Mouse (Mus musculus) liver, embryonic 16.5 days (tissue): ENCODE measurements around the gene Retsat. TPM values are rescaled to one million over a fixed set of nuclear protein-coding genes. Genes with fewer than 3 reads are reported as not detected.

Experiments
- ATAC-seq: fragments of 200-750 bp; cut with Nextera tagmentation; 2 replicates; pipeline ENCODE4 v1.8.0; 2017; ENCODE audit warnings: low read depth, mild to moderate bottlenecking, moderate number of reproducible peaks, moderate library complexity
- H3K27ac ChIP-seq: fragments of 300-500 bp; sonication (generic); 2 replicates; pipeline ENCODE4 v1.5.1; 2014; ENCODE audit warnings: mild to moderate bottlenecking, low read length
- H3K27me3 ChIP-seq: fragments of 300-500 bp; sonication (generic); 2 replicates; pipeline ENCODE4 v1.6.1; 2014; ENCODE audit warnings: low read depth, low read length, mixed read lengths; ENCODE audit not compliant: control insufficient read depth, insufficient read depth
- H3K36me3 ChIP-seq: fragments of 300-500 bp; sonication (generic); 2 replicates; pipeline ENCODE4 v1.6.1; 2014; ENCODE audit warnings: mild to moderate bottlenecking; ENCODE audit not compliant: control insufficient read depth, insufficient read depth
- H3K4me1 ChIP-seq: fragments of 300-500 bp; sonication (generic); 2 replicates; pipeline ENCODE4 v1.6.1; 2014; ENCODE audit warnings: low read depth, low read length, mixed read lengths; ENCODE audit not compliant: control insufficient read depth
- H3K4me2 ChIP-seq: fragments of 300-500 bp; sonication (generic); 2 replicates; pipeline ENCODE4 v1.6.1; 2014; ENCODE audit warnings: low read depth, low read length, mixed read lengths
- H3K4me3 ChIP-seq: fragments of 300-500 bp; sonication (generic); 2 replicates; pipeline ENCODE4 v1.5.1; 2014; ENCODE audit warnings: low read depth, mild to moderate bottlenecking, low read length
- H3K9ac ChIP-seq: fragments of 300-500 bp; sonication (generic); 2 replicates; pipeline ENCODE4 v1.6.1; 2014; ENCODE audit warnings: low read depth, low read length
- H3K9me3 ChIP-seq: fragments of 300-500 bp; sonication (generic); replicated peaks from 2 replicates; pipeline ENCODE4 v1.6.1; 2016; ENCODE audit warnings: low read length; ENCODE audit not compliant: control insufficient read depth
- WGBS: fragments of 180-500 bp; shearing (Covaris S2); extraction: QIAGEN DNeasy Blood & Tissue Kit; methylation state at CpG from one replicate; pipeline ENCODE4 v1.1.7; 2014; ENCODE audit not compliant: insufficient replicate concordance; 5-methylcytosine and 5-hydroxymethylcytosine counted together
- polyA plus RNA-seq: library from polyadenylated mRNA; unstranded; fragments of >200 nt; fragmentation: Nextera tagmentation; extraction: Ambion mirVana; gene quantifications from 2 replicates; pipeline ENCODE4 v1.2.1, GENCODE M21; 2015

Gene Retsat
- polyA plus RNA-seq, 1 experiment from 2014 or later: 21.5 TPM

DNA sequence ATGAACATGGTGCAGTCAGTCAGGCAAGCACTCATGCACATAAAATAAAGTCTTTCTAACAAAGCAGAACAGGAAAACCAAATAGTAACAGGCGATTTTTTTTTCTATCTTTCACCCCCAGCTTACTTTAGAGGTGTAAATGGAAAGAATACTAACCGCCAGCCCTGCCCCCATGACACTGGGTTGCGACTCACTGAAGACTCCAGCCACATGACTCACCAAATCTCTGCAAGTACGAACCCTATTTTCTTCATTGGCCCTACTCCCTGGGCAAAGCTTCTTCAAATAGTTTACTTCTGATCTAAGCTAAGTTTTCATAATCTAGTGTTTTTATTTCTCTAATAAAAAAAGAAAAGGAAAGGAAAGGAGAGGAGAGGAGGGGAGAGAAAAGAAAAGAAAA is 46.3 kb downstream of the Retsat start:
- Histone ChIP-seq H3K4me1 (no peaks in the 10 kb centered on the region), H3K4me2 (no peak overlapping the region), H3K36me3 (no peaks in the 10 kb centered on the region), H3K27me3 (no peaks in the 10 kb centered on the region), H3K27ac (no peak overlapping the region), H3K9me3 (no peaks in the 10 kb centered on the region), H3K9ac (no peak overlapping the region), H3K4me3 (no peak overlapping the region)
- WGBS: 38% methylated on average over 4 of the region's 4 CpGs
- no peak for ATAC-seq

DNA sequence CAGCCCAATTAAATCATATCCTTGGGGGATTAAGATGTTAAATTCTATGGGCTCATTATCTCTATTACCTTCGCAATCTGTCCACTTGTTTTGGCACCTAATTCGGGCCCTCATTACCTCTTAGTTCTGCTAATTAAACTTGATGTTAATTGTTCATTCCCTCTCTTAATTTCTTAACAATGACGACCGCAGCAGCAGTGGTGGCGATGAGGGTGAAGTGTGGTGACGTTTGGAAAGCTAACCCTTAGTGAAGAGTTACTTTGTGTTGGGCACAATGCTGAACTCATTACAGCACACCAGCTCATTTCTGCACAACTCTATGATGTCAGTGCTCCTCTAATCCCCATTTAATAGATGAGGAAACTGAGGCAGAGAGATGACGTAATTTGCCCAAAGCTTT is 47.1 kb downstream of the Retsat start:
- no peak overlapping the region for H3K4me2 ChIP-seq
- no peaks in the 10 kb centered on the region for H3K4me1 ChIP-seq
- no peak overlapping the region for H3K4me3 ChIP-seq
- H3K9ac ChIP-seq: no peak overlapping the region
- ATAC-seq: no peak
- H3K9me3 ChIP-seq: no peaks in the 10 kb centered on the region
- WGBS: 69% methylated on average over 7 of the region's 7 CpGs
- no peak overlapping the region for H3K27ac ChIP-seq
- H3K27me3 ChIP-seq: no peaks in the 10 kb centered on the region
- no peaks in the 10 kb centered on the region for H3K36me3 ChIP-seq

DNA sequence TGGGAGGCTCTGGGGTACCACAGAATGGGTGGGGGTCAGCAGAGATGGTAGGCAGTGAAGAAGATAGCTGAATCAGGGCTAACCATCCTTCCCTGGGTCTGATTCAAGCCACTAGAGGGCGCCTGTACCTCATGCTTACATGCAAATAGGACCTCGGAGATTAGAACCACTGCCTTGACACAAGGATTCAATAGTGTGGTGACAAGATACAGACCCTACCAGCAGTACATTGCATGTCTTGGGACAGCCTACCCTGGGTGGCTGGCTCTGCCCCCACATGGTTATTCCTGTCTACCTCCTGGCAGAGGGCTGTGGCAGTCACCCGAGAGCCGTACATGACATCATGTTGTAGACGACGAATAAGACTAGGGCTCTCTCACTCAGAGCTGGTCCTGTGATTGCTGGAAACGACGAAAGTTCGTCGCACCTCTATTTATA is 49.1 kb downstream of the Retsat start:
- no peak overlapping the region for H3K9ac ChIP-seq
- H3K4me2 ChIP-seq: no peak overlapping the region
- WGBS: 56% methylated on average over 10 of the region's 10 CpGs
- H3K36me3 ChIP-seq: no peaks in the 10 kb centered on the region
- H3K27ac ChIP-seq: no peak overlapping the region
- no peaks in the 10 kb centered on the region for H3K27me3 ChIP-seq
- H3K4me1 ChIP-seq: no peaks in the 10 kb centered on the region
- H3K4me3 ChIP-seq: no peak overlapping the region
- no peaks in the 10 kb centered on the region for H3K9me3 ChIP-seq
- no peak for ATAC-seq

DNA sequence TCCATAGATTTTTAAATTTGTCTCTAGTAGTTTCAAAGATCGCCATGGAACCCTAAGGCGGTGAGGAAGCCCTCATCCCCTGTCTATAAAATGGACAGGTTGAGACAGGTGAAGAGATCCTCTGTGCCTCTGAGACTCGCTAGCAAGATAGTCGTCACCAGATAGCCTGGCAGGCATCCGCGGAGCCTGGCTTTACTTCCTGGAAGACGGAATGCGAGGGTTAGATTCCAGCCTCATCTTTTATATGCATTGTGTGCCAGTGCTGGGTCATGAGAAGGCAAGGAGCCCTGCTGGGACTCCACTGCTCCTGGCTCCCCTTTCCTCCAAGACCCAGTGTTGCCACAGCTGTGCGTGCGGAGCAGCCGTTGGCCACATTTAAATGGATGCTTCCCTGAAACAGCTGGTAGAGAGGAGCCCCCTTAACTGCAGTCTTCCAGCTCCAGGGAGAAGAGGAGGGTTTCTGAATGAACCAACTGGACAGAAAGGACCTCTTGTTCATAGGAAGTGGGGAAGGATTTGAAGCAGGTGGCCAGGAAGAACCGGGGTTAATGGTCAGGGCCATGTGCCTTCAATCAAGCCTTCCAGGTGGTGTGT is 49.8 kb downstream of the Retsat start:
- no peak overlapping the region for H3K4me2 ChIP-seq
- 71% methylated on average over 12 of the region's 12 CpGs for WGBS
- no peak for ATAC-seq
- H3K9ac ChIP-seq: no peak overlapping the region
- H3K36me3 ChIP-seq: no peaks in the 10 kb centered on the region
- no peaks in the 10 kb centered on the region for H3K9me3 ChIP-seq
- H3K4me1 ChIP-seq: no peaks in the 10 kb centered on the region
- no peak overlapping the region for H3K27ac ChIP-seq
- no peak overlapping the region for H3K4me3 ChIP-seq
- no peaks in the 10 kb centered on the region for H3K27me3 ChIP-seq

DNA sequence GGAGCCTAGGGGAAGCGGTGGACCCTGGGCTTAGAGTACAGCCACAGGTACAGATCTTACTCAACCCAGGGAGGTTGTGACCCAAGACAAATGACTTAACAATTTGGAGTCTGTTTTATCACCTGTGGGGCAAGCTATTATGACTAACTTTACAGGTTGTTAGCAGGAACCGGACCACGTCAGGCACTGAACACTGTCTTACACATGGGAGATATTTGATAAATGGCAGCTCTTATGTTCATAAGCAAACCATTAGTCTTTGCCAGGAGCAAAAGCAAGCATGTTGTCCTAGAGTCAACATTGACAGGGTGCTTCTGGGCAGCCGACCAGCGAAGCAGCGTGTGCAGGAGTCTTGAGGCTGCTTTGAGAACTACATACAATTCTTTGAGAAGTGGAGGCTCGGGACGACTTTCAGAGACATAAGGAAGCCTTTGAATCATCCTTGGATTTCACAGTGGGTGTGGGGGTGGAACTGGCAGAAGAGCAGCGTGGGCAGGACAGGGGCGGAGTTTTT is 52.1 kb downstream of the Retsat start:
- Histone ChIP-seq H3K4me2 (no peak overlapping the region), H3K4me3 (no peak overlapping the region), H3K27ac (no peak overlapping the region), H3K27me3 (no peaks in the 10 kb centered on the region), H3K9me3 (no peaks in the 10 kb centered on the region), H3K36me3 (no peaks in the 10 kb centered on the region), H3K4me1 (no peaks in the 10 kb centered on the region), H3K9ac (no peak overlapping the region)
- ATAC-seq: no peak
- WGBS: 66% methylated on average over 10 of the region's 10 CpGs

DNA sequence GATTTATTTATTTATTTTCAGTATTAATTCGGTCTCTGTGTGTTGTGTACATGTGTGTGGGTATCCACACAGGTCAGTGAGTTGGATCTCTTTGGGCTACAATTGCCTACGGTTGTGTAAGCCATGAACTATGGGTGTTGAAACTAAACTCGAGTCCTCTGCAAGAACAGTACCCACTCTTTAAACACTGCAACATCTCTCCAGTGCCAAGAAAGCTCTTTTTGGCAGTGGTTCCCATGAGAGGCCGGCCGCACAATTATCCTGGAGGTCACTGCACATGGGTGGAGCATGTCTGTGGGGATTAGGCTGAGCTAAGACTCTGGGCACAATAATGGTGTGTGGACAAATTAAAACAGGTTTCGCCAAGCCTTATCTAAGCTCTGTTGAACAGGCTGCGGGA is 55.1 kb downstream of the Retsat start:
- Histone ChIP-seq H3K4me1 (no peaks in the 10 kb centered on the region), H3K4me2 (no peak overlapping the region), H3K27ac (no peak overlapping the region), H3K36me3 (no peaks in the 10 kb centered on the region), H3K4me3 (no peak overlapping the region), H3K9me3 (no peaks in the 10 kb centered on the region), H3K27me3 (no peaks in the 10 kb centered on the region), H3K9ac (no peak overlapping the region)
- ATAC-seq: no peak
- WGBS: 59% methylated on average over 7 of the region's 7 CpGs

DNA sequence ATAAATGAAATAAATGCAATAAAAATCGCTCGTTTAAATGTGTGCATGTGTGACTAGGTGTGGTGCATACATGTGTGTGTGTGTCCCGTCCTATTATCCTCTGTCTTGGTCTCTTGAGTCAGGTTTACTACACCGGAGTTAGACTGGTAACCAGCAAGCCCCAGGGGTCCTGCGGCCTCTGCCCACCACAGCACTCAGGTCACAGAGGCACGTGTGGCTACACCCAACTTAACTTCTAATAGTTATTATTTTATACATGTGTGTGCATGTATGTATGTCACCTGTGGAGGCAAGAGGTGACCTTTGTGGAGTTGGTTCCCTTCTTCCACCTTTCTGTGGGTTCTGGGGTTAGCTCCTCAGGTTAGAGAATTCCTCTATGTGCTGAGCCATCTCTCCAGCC is 56.1 kb downstream of the Retsat start:
- H3K4me3 ChIP-seq: no peak overlapping the region
- H3K4me2 ChIP-seq: no peak overlapping the region
- no peaks in the 10 kb centered on the region for H3K9me3 ChIP-seq
- WGBS: 66% methylated on average over 6 of the region's 6 CpGs
- no peaks in the 10 kb centered on the region for H3K36me3 ChIP-seq
- H3K27ac ChIP-seq: no peak overlapping the region
- H3K9ac ChIP-seq: no peak overlapping the region
- ATAC-seq: no peak
- H3K4me1 ChIP-seq: no peaks in the 10 kb centered on the region
- H3K27me3 ChIP-seq: no peaks in the 10 kb centered on the region

DNA sequence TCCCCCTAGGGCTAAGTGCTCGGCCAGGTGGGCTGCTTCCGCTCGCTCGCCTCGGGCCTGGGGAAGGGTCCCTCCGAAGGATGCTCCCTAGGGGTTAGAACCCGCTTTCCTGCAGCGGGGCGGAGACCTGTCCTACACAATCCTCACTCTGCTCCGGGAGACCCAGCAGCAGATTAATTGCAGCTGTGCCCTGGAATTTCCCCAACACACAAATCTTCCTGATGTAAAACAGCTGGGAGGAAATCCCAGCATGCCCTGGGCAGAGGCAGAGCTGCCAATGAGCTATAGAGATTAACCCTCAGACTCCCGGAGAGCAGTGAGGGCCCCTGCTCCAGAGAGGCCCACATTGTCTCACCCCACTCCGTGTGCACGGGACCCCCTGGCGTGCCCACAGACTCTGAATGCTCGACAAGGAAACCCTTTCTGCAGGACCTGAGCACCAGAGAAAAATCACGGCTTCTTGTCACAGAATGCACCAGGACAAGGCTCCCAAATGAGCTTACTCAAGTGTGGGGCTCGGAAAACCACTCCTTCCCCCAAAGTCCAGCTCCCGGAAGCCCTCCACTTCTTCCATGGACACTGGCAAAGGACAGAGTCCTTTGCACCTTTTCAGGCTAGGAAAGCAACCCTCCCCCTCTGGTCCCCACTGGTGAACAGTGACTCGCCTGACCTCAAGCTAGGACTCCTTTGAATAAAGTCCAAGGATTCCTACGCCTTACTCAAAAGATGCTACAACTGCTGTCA is 57.2 kb downstream of the Retsat start:
- 34% methylated on average over 20 of the region's 20 CpGs for WGBS
- ATAC-seq: peak; percentile 39
- Histone ChIP-seq H3K36me3 (no peaks in the 10 kb centered on the region), H3K4me2 (peak overlapping the region; percentile 17; the same call in 1 of the 2 replicates), H3K27ac (0 out of 2 replicates have a peak overlapping the region, but pooled peaks have one; percentile 6), H3K9me3 (no peaks in the 10 kb centered on the region), H3K4me1 (peaks cover 6% of the 10 kb centered on the region), H3K4me3 (no peak overlapping the region), H3K9ac (no peak overlapping the region), H3K27me3 (no peaks in the 10 kb centered on the region)

DNA sequence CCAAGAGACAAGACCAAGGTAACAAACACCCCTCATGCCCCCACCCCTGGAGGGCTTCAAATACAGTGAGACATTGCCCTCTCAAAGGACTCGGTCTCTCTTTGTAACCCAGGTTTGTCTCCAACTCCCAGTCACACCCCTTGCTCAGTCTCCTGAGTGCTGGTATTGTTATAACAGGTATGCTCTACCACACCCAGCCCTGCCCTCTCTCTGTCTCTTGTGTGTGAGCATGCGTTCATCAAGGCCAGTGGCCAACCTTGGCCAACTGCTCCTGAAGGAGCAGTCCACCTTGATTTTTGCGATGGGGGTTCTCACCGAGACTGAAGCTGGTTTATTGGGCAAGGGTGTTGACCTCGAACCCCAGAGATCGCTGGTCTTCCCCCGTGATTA is 57.8 kb downstream of the Retsat start:
- no peak for ATAC-seq
- Histone ChIP-seq H3K9ac (no peak overlapping the region), H3K4me3 (no peak overlapping the region), H3K36me3 (no peaks in the 10 kb centered on the region), H3K4me1 (peaks cover 11% of the 10 kb centered on the region), H3K9me3 (no peaks in the 10 kb centered on the region), H3K4me2 (no peak overlapping the region), H3K27ac (0 out of 2 replicates have a peak overlapping the region, but pooled peaks have one; percentile 6), H3K27me3 (no peaks in the 10 kb centered on the region)
- 69% methylated on average over 7 of the region's 7 CpGs for WGBS
